Mouse (Mus musculus): ENCODE measurements at regions not wholly inside any gene's neighbourhood (a gene's known extent, or its start where the extent isn't known, plus 50 kb on each side); places are given as distances from the start of the nearest gene placed in this dataset.
"Not testable (repeated sequence)": the region's sequence is repeated elsewhere in the genome, so short reads cannot be mapped to it uniquely, and the experiment has no call there.

DNA sequence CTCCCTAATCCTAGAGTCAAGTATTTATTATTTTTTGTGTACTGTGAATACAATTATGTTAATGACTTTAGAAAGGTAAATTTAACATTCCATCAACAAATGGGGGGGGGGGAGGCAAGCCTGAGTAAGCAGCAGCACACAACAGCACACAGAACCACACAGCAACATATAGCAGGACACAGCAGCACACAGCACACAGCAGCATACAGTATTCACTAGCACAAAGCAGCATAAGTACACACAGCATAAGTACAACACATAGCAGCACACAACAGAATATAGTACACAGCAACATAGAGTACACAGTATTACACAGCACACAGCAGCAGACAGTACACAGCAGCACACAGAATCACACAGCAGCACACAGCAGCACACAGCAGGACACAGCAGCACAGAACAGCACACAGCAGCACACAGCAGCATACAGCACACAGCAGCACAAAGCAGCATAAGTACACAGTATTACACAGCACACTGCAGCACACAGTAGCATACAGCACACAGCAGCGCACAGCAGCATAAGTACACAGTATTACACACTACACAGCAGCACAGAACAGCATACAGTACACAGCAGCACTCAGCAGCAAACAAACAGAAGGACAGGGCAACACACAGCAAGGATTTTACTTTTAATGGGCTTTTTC, 605.7 kb downstream of the Tbl1xr1 start:
- TF ChIP-seq GATA1 (IDR thresholded peaks at IDR 0.05; ENCODE audit: borderline replicate concordance, low read length), result no peak; the same call in 2 of the 3 replicates
- TF ChIP-seq FLI1 (IDR thresholded peaks at IDR 0.05; ENCODE audit: low read length), result no peak
- Histone ChIP-seq H3K36me3 (replicated peaks; ENCODE audit: low read length) (no peaks in the 10 kb centered on the region), H3K4me1 (peaks cover 3% of the 10 kb centered on the region; the same call in 1 of the 2 replicates), H3K27me3 (replicated peaks) (no peaks in the 10 kb centered on the region), H3K9me3 (no peaks in the 10 kb centered on the region; the same call in 1 of the 2 replicates), H3K4me3 (replicated peaks) (peak overlapping the region; percentile 74)

DNA sequence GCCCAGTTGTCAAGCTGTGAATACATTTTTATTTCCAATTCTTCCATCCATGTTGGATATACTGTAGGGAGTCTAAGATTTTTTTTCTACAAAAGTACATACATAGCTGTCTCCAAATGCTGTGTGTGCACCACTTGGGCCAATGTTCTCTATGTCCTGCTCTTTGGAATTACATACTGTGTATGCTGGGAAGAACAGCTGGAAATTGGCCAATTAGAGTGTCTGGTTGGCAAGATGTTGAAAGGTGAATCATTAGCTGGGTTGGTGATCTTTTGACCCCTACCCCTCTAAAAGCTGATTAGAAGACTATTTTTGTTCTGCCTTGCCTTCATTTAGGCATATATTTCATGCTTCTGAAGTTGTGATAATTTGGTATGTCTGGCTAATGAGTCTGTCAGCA, 622.9 kb downstream of the Tbl1xr1 start:
- TF ChIP-seq FLI1 (IDR thresholded peaks at IDR 0.05; ENCODE audit: low read length), result no peak
- Histone ChIP-seq H3K4me1 (no peaks in the 10 kb centered on the region), H3K27me3 (replicated peaks) (no peaks in the 10 kb centered on the region), H3K36me3 (replicated peaks; ENCODE audit: low read length) (no peaks in the 10 kb centered on the region), H3K4me3 (replicated peaks) (no peak overlapping the region), H3K9me3 (peaks cover 14% of the 10 kb centered on the region)

DNA sequence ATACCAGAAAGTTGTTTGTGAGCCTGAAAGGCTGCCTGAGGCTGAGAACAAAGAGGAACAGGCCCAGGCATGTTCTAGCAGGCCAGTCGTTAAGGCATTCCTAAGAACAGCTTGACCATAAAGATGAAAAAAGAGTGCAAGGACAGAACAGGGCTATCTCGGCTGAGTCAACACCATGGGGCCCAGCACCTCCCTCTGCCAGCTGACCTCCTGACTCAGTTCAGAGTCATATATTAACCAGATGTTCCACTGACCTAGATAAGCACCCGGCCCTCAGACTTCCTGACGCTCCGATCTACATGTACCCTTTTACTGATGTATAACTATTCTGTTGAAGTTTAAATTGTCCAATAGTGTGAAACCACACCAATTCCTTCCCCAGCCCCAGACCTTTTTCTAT, 625.0 kb downstream of the Tbl1xr1 start:
- H3K4me1 ChIP-seq; H3K36me3 ChIP-seq (replicated peaks; ENCODE audit: low read length); H3K27me3 ChIP-seq (replicated peaks); H3K4me3 ChIP-seq (replicated peaks): not testable (repeated sequence)
- H3K9me3 ChIP-seq, result peaks cover 26% of the 10 kb centered on the region

DNA sequence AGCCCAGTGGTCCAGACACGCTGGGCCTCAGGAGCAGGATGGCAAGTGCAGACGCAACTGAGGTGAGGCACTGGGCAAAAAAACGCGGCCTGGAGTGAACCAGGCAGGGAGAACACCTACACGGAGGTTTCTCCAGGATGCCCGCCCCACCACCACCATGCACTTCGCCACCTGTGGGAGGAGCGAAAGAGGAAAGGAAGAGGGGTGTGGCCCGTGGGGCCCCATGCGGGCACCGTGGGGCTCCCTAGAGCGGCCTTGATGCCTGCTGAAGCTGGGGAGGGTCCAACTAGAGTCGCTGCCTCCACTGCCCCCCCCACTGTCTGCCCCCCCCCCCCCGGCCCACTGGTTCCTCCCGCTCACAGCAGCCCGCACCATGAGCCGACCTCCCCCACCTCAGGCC, 629.2 kb downstream of the Tbl1xr1 start:
- no peaks in the 10 kb centered on the region for H3K4me1 ChIP-seq
- H3K4me3 ChIP-seq (replicated peaks), result peak overlapping the region; percentile 46
- TF ChIP-seq GATA1 (IDR thresholded peaks at IDR 0.05; ENCODE audit: borderline replicate concordance, low read length), result no peak
- H3K9me3 ChIP-seq, result peaks cover 37% of the 10 kb centered on the region
- H3K27me3 ChIP-seq (replicated peaks), result no peaks in the 10 kb centered on the region
- H3K36me3 ChIP-seq (replicated peaks; ENCODE audit: low read length), result no peaks in the 10 kb centered on the region

DNA sequence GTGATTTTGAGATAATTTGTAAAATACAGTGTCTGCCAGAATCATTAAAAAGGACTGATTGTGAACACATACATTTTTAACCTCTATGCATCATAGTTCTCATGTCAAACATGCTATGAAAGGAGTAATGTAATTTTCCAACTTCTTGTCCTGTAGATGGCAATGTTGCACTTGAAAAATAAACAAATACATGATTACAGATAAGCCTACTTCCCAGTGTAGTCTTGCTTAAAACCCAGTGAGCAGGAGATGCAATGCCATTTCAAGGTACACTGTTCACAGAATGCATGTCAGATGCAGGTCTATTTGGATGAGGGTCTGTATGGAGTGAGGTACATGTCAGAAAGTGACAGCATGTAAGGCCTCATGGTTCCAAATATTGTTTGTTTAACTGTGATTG, 668.6 kb downstream of the Tbl1xr1 start:
- H3K36me3 ChIP-seq (replicated peaks; ENCODE audit: low read length), result no peaks in the 10 kb centered on the region
- H3K4me3 ChIP-seq (replicated peaks), result no peak overlapping the region
- H3K27me3 ChIP-seq (replicated peaks), result no peaks in the 10 kb centered on the region
- no peaks in the 10 kb centered on the region for H3K9me3 ChIP-seq
- no peak for TF ChIP-seq GATA1 (IDR thresholded peaks at IDR 0.05; ENCODE audit: borderline replicate concordance, low read length)
- TF ChIP-seq FLI1 (IDR thresholded peaks at IDR 0.05; ENCODE audit: low read length), result no peak
- no peaks in the 10 kb centered on the region for H3K4me1 ChIP-seq

Data from megakaryocyte, embryonic 14.5 days (primary cell).